Mouse (Mus musculus): ENCODE measurements around the gene Abcc1. TPM values are rescaled to one million over a fixed set of nuclear protein-coding genes. Genes with fewer than 3 reads are reported as not detected.

Gene Abcc1
- polyA plus RNA-seq, 1 experiment, result 32.8 TPM

GRCm38 (mm10) chr16:14429371-14429770 lies 68.0 kb downstream of the Abcc1 start:
- WGBS, result 91% methylated on average over 6 of the region's 6 CpGs
- no peaks in the 10 kb centered on the region for H3K4me1 ChIP-seq (ENCODE audit: control insufficient read depth, insufficient read depth, low read length)
- TF ChIP-seq CTCF (IDR thresholded peaks at IDR 0.05; ENCODE audit: insufficient read depth, low read length), result no peak
- no peak for TF ChIP-seq POLR2A (IDR thresholded peaks at IDR 0.05; ENCODE audit: borderline replicate concordance, extremely low read depth, low read depth, low read length)
- DNase-seq, result no peak
- no peak overlapping the region for H3K4me3 ChIP-seq (replicated peaks; ENCODE audit: extremely low read depth, low read depth, low read length)

- WGBS, result 89% methylated on average over 5 of the region's 5 CpGs
- Histone ChIP-seq H3K4me1 (ENCODE audit: control insufficient read depth, insufficient read depth, low read length) (no peaks in the 10 kb centered on the region), H3K4me3 (replicated peaks; ENCODE audit: extremely low read depth, low read depth, low read length) (no peak overlapping the region)
- TF ChIP-seq POLR2A (IDR thresholded peaks at IDR 0.05; ENCODE audit: borderline replicate concordance, extremely low read depth, low read depth, low read length), result no peak
- TF ChIP-seq CTCF (IDR thresholded peaks at IDR 0.05; ENCODE audit: insufficient read depth, low read length), result no peak
- DNase-seq, result no peak
Observed at GRCm38 (mm10) chr16:14432996-14433395, 71.6 kb downstream of the Abcc1 start.

- WGBS, result 94% methylated on average over 1 of the region's 1 CpGs
- Histone ChIP-seq H3K4me1 (ENCODE audit: control insufficient read depth, insufficient read depth, low read length) (no peaks in the 10 kb centered on the region), H3K4me3 (replicated peaks; ENCODE audit: extremely low read depth, low read depth, low read length) (no peak overlapping the region)
- no peak for DNase-seq
- no peak for TF ChIP-seq CTCF (IDR thresholded peaks at IDR 0.05; ENCODE audit: insufficient read depth, low read length)
Observed at GRCm38 (mm10) chr16:14435526-14435925, 74.2 kb downstream of the Abcc1 start.

GRCm38 (mm10) chr16:14437446-14437982 lies 76.2 kb downstream of the Abcc1 start:
- WGBS, result 94% methylated on average over 8 of the region's 8 CpGs
- no peaks in the 10 kb centered on the region for H3K4me1 ChIP-seq (ENCODE audit: control insufficient read depth, insufficient read depth, low read length)
- DNase-seq, result no peak
- no peak for TF ChIP-seq POLR2A (IDR thresholded peaks at IDR 0.05; ENCODE audit: borderline replicate concordance, extremely low read depth, low read depth, low read length)
- no peak for TF ChIP-seq CTCF (IDR thresholded peaks at IDR 0.05; ENCODE audit: insufficient read depth, low read length)
- no peak overlapping the region for H3K4me3 ChIP-seq (replicated peaks; ENCODE audit: extremely low read depth, low read depth, low read length)

- H3K4me3 ChIP-seq (replicated peaks; ENCODE audit: extremely low read depth, low read depth, low read length), result no peak overlapping the region
- no peak for DNase-seq
- 89% methylated on average over 7 of the region's 7 CpGs for WGBS
- TF ChIP-seq CTCF (IDR thresholded peaks at IDR 0.05; ENCODE audit: insufficient read depth, low read length), result no peak
- no peak for TF ChIP-seq POLR2A (IDR thresholded peaks at IDR 0.05; ENCODE audit: borderline replicate concordance, extremely low read depth, low read depth, low read length)
- no peaks in the 10 kb centered on the region for H3K4me1 ChIP-seq (ENCODE audit: control insufficient read depth, insufficient read depth, low read length)
Observed at GRCm38 (mm10) chr16:14438561-14438960, 77.2 kb downstream of the Abcc1 start.

- no peak for TF ChIP-seq CTCF (IDR thresholded peaks at IDR 0.05; ENCODE audit: insufficient read depth, low read length)
- TF ChIP-seq POLR2A (IDR thresholded peaks at IDR 0.05; ENCODE audit: borderline replicate concordance, extremely low read depth, low read depth, low read length), result no peak
- Histone ChIP-seq H3K4me3 (replicated peaks; ENCODE audit: extremely low read depth, low read depth, low read length) (no peak overlapping the region), H3K4me1 (ENCODE audit: control insufficient read depth, insufficient read depth, low read length) (no peaks in the 10 kb centered on the region)
- DNase-seq, result no peak
- 77% methylated on average over 6 of the region's 6 CpGs for WGBS
Observed at GRCm38 (mm10) chr16:14439081-14439480, 77.7 kb downstream of the Abcc1 start.

GRCm38 (mm10) chr16:14439801-14440614 lies 78.7 kb downstream of the Abcc1 start:
- no peaks in the 10 kb centered on the region for H3K4me1 ChIP-seq (ENCODE audit: control insufficient read depth, insufficient read depth, low read length)
- no peak overlapping the region for H3K4me3 ChIP-seq (replicated peaks; ENCODE audit: extremely low read depth, low read depth, low read length)
- TF ChIP-seq POLR2A (IDR thresholded peaks at IDR 0.05; ENCODE audit: borderline replicate concordance, extremely low read depth, low read depth, low read length) (no peak), CTCF (IDR thresholded peaks at IDR 0.05; ENCODE audit: insufficient read depth, low read length) (no peak)
- WGBS, result 96% methylated on average over 2 of the region's 2 CpGs
- no peak for DNase-seq

- no peak for DNase-seq
- no peak for TF ChIP-seq CTCF (IDR thresholded peaks at IDR 0.05; ENCODE audit: insufficient read depth, low read length)
- no peak for TF ChIP-seq POLR2A (IDR thresholded peaks at IDR 0.05; ENCODE audit: borderline replicate concordance, extremely low read depth, low read depth, low read length)
Observed at GRCm38 (mm10) chr16:14444059-14444855, 82.9 kb downstream of the Abcc1 start.

GRCm38 (mm10) chr16:14445197-14445596 lies 83.8 kb downstream of the Abcc1 start:
- WGBS, result 80% methylated on average over 6 of the region's 6 CpGs
- no peak for DNase-seq
- Histone ChIP-seq H3K4me3 (replicated peaks; ENCODE audit: extremely low read depth, low read depth, low read length) (no peak overlapping the region), H3K4me1 (ENCODE audit: control insufficient read depth, insufficient read depth, low read length) (no peaks in the 10 kb centered on the region)
- TF ChIP-seq POLR2A (IDR thresholded peaks at IDR 0.05; ENCODE audit: borderline replicate concordance, extremely low read depth, low read depth, low read length) (no peak), CTCF (IDR thresholded peaks at IDR 0.05; ENCODE audit: insufficient read depth, low read length) (no peak)

More at GRCm38 (mm10) chr16:14444059-14444855, 82.9 kb downstream of the Abcc1 start:
- Histone ChIP-seq H3K4me3 (replicated peaks; ENCODE audit: extremely low read depth, low read depth, low read length) (no peak overlapping the region), H3K4me1 (ENCODE audit: control insufficient read depth, insufficient read depth, low read length) (no peaks in the 10 kb centered on the region)
- WGBS, result 65% methylated on average over 6 of the region's 6 CpGs
